Mouse (Mus musculus) midbrain, embryonic 16.5 days (tissue): ENCODE data around the gene Raet1d. TPM values are rescaled to one million over a fixed set of nuclear protein-coding genes. Genes with fewer than 3 reads are reported as not detected.

Source experiments
- polyA plus RNA-seq: library from polyadenylated mRNA; unstranded; fragments of >200 nt; fragmentation: Nextera tagmentation; extraction: Ambion mirVana; gene quantifications from 2 replicates; pipeline ENCODE4 v1.2.1, GENCODE M21; 2015

Raet1d gene
- polyA plus RNA-seq, 1 experiment from 2014 or later = 2.2 TPM

Other genes starting within 250 kb of the Raet1d start
- 1.9 and 2.9 TPM in 2 replicates for gene E030030I06Rik, start 211.3 kb upstream of the Raet1d start, polyA plus RNA-seq
- 0.46 and 1.2 TPM in 2 replicates for gene Raet1e, start 202.0 kb upstream of the Raet1d start, polyA plus RNA-seq
- gene H60b, start 202.0 kb upstream of the Raet1d start, polyA plus RNA-seq = 0.35 and 0.57 TPM in 2 replicates